Mouse (Mus musculus) layer of hippocampus, postnatal 36 days (tissue): ENCODE measurements around the gene Ccdc39. TPM values are rescaled to one million over a fixed set of nuclear protein-coding genes. Genes with fewer than 3 reads are reported as not detected.

ENCODE experiments used
- DNase-seq, 2 experiments: peaks; one replicate each; pipeline ENCODE4 v3.0.0; 2022
- total RNA-seq, 2 experiments: library from RNA; stranded (reverse); gene quantifications; 2 replicates each; pipeline ENCODE4 v1.2.3; 2021

Gene Ccdc39
- total RNA-seq, result 10 to 100 TPM; 22.4 to 30.3 TPM

GRCm38 (mm10) chr3:33843801-33844632 lies at the start of gene Ccdc39:
TSS of gene Ccdc39 (minus strand) at chr3:33844310.
- peak; percentile 78 to 81 for DNase-seq

GRCm38 (mm10) chr3:33893433-33893832 lies 49.3 kb upstream of the Ccdc39 start:
- DNase-seq, result no peak

GRCm38 (mm10) chr3:33887438-33887837 lies 43.3 kb upstream of the Ccdc39 start:
- no peak for DNase-seq

- DNase-seq, result no peak
Measured at GRCm38 (mm10) chr3:33883105-33883504, 39.0 kb upstream of the Ccdc39 start.

GRCm38 (mm10) chr3:33882695-33883094 lies 38.6 kb upstream of the Ccdc39 start:
- DNase-seq, result no peak

GRCm38 (mm10) chr3:33878661-33879060 lies 34.6 kb upstream of the Ccdc39 start:
- no peak for DNase-seq

- no peak for DNase-seq
Measured at GRCm38 (mm10) chr3:33874456-33875286, 30.6 kb upstream of the Ccdc39 start.

GRCm38 (mm10) chr3:33873837-33874236 lies 29.7 kb upstream of the Ccdc39 start:
- DNase-seq, result no peak

GRCm38 (mm10) chr3:33873366-33873765 lies 29.3 kb upstream of the Ccdc39 start:
- peak in 1 of 2 experiments; percentile 31 for DNase-seq

- DNase-seq, result no peak
Measured at GRCm38 (mm10) chr3:33864000-33864540, 20.0 kb upstream of the Ccdc39 start.

- no peak for DNase-seq
Measured at GRCm38 (mm10) chr3:33858939-33859338, 14.8 kb upstream of the Ccdc39 start.

GRCm38 (mm10) chr3:33853062-33853461 lies 9.0 kb upstream of the Ccdc39 start:
- no peak for DNase-seq

- no peak for DNase-seq
Measured at GRCm38 (mm10) chr3:33850856-33851255, 6.7 kb upstream of the Ccdc39 start.

- no peak for DNase-seq
Measured at GRCm38 (mm10) chr3:33846639-33847038, 2.5 kb upstream of the Ccdc39 start.

- DNase-seq, result no peak
Measured at GRCm38 (mm10) chr3:33838877-33839276, 5.2 kb downstream of the Ccdc39 start.

- DNase-seq, result no peak
Measured at GRCm38 (mm10) chr3:33836576-33836975, 7.5 kb downstream of the Ccdc39 start.

- no peak for DNase-seq
Measured at GRCm38 (mm10) chr3:33832351-33832750, 11.8 kb downstream of the Ccdc39 start.

GRCm38 (mm10) chr3:33824135-33824946 lies 19.8 kb downstream of the Ccdc39 start:
- peak in 1 of 2 experiments; percentile 12 for DNase-seq

- DNase-seq, result no peak
Measured at GRCm38 (mm10) chr3:33807151-33807550, 37.0 kb downstream of the Ccdc39 start.

- DNase-seq, result no peak
Measured at GRCm38 (mm10) chr3:33800513-33800820, 43.6 kb downstream of the Ccdc39 start.

- DNase-seq, result peak; percentile 97 to 98
Measured at GRCm38 (mm10) chr3:33799617-33800512, 44.2 kb downstream of the Ccdc39 start, which contains the start of gene Ttc14. TSS of gene Ttc14 (plus strand) at chr3:33799832.
